ENCODE assay signal across 10 mouse cellular contexts in the genomic region with DNA sequence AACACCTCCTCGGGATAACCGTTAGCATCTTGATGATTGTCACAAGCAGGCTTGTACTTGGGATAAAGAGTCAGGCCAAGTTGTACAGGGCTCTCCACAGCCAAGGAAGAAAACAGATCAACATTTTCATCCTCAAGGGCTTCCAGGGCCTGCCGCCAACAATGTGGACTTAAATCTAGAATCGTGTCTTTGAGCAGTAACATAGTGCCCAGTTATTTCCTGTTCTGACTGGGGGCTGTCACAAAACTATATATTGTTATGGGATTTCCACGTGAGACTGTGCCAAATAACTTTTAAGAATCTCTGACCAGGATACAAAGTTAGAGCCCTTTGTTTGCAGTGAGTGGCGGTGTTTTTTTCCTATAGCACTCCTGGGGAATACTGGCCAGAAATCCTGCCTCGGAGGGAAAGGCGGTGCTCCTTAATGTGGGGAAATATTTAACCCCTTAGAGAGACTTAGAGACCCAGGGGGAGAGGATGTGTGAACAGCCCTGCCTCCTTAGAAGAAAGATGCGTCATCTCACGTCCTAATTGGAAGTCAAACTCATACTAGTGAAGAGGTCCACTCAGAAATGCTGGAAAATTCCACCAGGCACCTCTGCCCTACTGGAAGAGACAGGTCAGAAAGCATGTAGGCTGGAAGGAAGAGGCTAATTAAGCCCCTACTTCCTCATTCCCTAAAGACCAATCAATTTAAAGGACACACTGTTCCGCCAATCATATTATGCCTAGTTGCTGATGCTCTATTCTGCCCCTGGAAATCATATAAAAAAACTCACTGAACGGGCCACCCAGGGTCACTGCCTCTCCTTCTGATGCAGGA. TPM values are rescaled to one million over a fixed set of nuclear protein-coding genes. Genes with fewer than 3 reads are reported as not detected.
DNase-seq lines count a peak whose midpoint lies in the region; ATAC-seq lines count a peak whose summit lies in the region.
"Had no signal": no experiment of that assay in that cellular context is flagged by ENCODE, and none has a peak within 500 bp of the region (broad histone marks: within the 10 kb centered on the region; RNA-seq: fewer than 3 reads in every experiment).

No protein-coding gene starts in this region.

- ATAC-seq in lung, embryonic 15.5 days (ENCODE audit: borderline replicate concordance, extremely low read depth, low FRiP score, low TSS enrichment): peak; percentile 23; the same call in 1 of the 2 replicates
- ATAC-seq in kidney, embryonic 15.5 days (replicated peaks; ENCODE audit: low FRiP score): 0 out of 2 replicates have a peak, but pooled peaks have one; percentile 18
- ATAC-seq: forebrain, embryonic 14.5 days had no signal

- H3K36me3 ChIP-seq in lung, embryonic 15.5 days: no peaks in the 10 kb centered on the region
- H3K36me3 ChIP-seq in kidney, embryonic 15.5 days: no peaks in the 10 kb centered on the region

- no peaks in the 10 kb centered on the region for H3K27me3 ChIP-seq in lung, embryonic 15.5 days
- H3K27me3 ChIP-seq in kidney, embryonic 15.5 days: no peaks in the 10 kb centered on the region

- no peak overlapping the region for H3K4me2 ChIP-seq in lung, embryonic 15.5 days
- H3K4me2 ChIP-seq in kidney, embryonic 15.5 days: 0 out of 2 replicates have a peak overlapping the region, but pooled peaks have one; percentile 12

- WGBS in lung, embryonic 15.5 days: 32% methylated on average over 12 of the region's 12 CpGs
- 48% methylated on average over 12 of the region's 12 CpGs for WGBS in kidney, embryonic 15.5 days

- no peaks in the 10 kb centered on the region for H3K9me3 ChIP-seq in lung, embryonic 15.5 days
- H3K9me3 ChIP-seq in kidney, embryonic 15.5 days (replicated peaks): peaks cover 10% of the 10 kb centered on the region

- H3K27ac ChIP-seq in lung, embryonic 15.5 days: peak overlapping the region; percentile 17; the same call in 1 of the 2 replicates
- peak overlapping the region; percentile 67 for H3K27ac ChIP-seq in kidney, embryonic 15.5 days
- H3K27ac ChIP-seq: macrophage had no signal

- H3K9ac ChIP-seq in lung, embryonic 15.5 days: no peak overlapping the region
- no peak overlapping the region for H3K9ac ChIP-seq in kidney, embryonic 15.5 days

- peaks cover 9% of the 10 kb centered on the region; the same call in 1 of the 2 replicates for H3K4me1 ChIP-seq in lung, embryonic 15.5 days
- H3K4me1 ChIP-seq in kidney, embryonic 15.5 days: peaks cover 20% of the 10 kb centered on the region

- peak; percentile 9 for DNase-seq in adrenal gland, postnatal 25 days
- no peak for DNase-seq in adrenal gland, postnatal 4 days (ENCODE audit: low spot score in 2 of 2)
- no peak for DNase-seq in lung, adult 18-20 months
- peak; percentile 27 for DNase-seq in lung, postnatal 14 days
- DNase-seq in spleen, adult 12 weeks (ENCODE audit: low spot score): no peak
- DNase-seq in adipocyte (ENCODE audit: low spot score): no peak

- H3K4me3 ChIP-seq in lung, embryonic 15.5 days: no peak overlapping the region
- no peak overlapping the region for H3K4me3 ChIP-seq in kidney, embryonic 15.5 days (replicated peaks)

RNA-seq across cellular contexts. Expression of a gene that starts 55.3 kb away (rescaled TPM):
- 97.3 and 103 TPM in 2 replicates for total RNA-seq in adrenal gland, postnatal 25 days (2021)
- total RNA-seq in adrenal gland, postnatal 4 days (2021): 10 to 100 TPM; 88.7 to 90.2 TPM
- polyA plus RNA-seq in lung, embryonic 15.5 days (2015; fragmentation: Nextera tagmentation; extraction: Ambion mirVana): 130 and 131 TPM in 2 replicates
- 120 and 125 TPM in 2 replicates for polyA plus RNA-seq in kidney, embryonic 15.5 days (2015; fragmentation: Nextera tagmentation; extraction: Ambion mirVana)

Comparison
In these comparisons a context has a peak if more than half of its experiments do, and no peak if none do; other contexts are left out.
1. DNase-seq: peak in adrenal gland, postnatal 25 days (single experiment) and lung, postnatal 14 days (single experiment); none in adrenal gland, postnatal 4 days (0 of 2), lung, adult 18-20 months (0 of 2), spleen, adult 12 weeks (single experiment) and adipocyte (single experiment).